Mouse (Mus musculus): ENCODE measurements at regions not wholly inside any gene's neighbourhood (a gene's known extent, or its start where the extent isn't known, plus 50 kb on each side); places are given as distances from the start of the nearest gene placed in this dataset.

GRCm38 (mm10) chr11:113087084-113087483 is 305.1 kb downstream of the Sox9 start:
- no peak overlapping the region for H3K4me3 ChIP-seq (replicated peaks in 1 of 3; ENCODE audit: low read depth in 2 of 3, low read length in 2 of 3, poor library complexity in 1 of 3)
- H3K4me2 ChIP-seq (ENCODE audit: insufficient read depth, low read depth, poor library complexity, severe bottlenecking), result no peak overlapping the region
- no peaks in the 10 kb centered on the region for H3K79me2 ChIP-seq (replicated peaks; ENCODE audit: control insufficient read depth, extremely low read depth, insufficient read depth, poor library complexity, severe bottlenecking)
- in situ Hi-C loops (cut with MboI; ENCODE audit: low pct_ligation_motif_present, low pct_unique_long_range_greater_than_20kb, low sequenced_read_pairs) (no loop called here), dilution Hi-C loops (cut with MboI; ENCODE audit: extremely low pct_ligation_motif_present, extremely low pct_unique_long_range_greater_than_20kb, low sequenced_read_pairs) (no loop called here)
- no peak for DNase-seq (ENCODE audit: extremely low read depth)
- H3K27me3 ChIP-seq (replicated peaks), result no peaks in the 10 kb centered on the region
- TF ChIP-seq MAZ (IDR thresholded peaks at IDR 0.05; ENCODE audit: low read depth, low read length) (no peak), TBP (conservative IDR thresholded peaks at IDR 0.05; ENCODE audit: low read depth, low read length) (no peak), NELFE (IDR thresholded peaks at IDR 0.05; ENCODE audit: low read depth, low read length) (no peak), MAFK (IDR thresholded peaks at IDR 0.05; ENCODE audit: insufficient replicate concordance, low read length) (no peak), RCOR1 (conservative IDR thresholded peaks at IDR 0.05; ENCODE audit: low read depth, low read length) (no peak), SMC3 (IDR thresholded peaks at IDR 0.05; ENCODE audit: low read depth, low read length) (no peak), MYC (IDR thresholded peaks at IDR 0.05; ENCODE audit: low read depth, low read length) (no peak), ZNF384 (IDR thresholded peaks at IDR 0.05; ENCODE audit: low read depth, low read length) (no peak)
- H3K9ac ChIP-seq (ENCODE audit: insufficient read depth, low read depth), result no peak overlapping the region
- H3K4me1 ChIP-seq (ENCODE audit: control insufficient read depth in 1 of 2, insufficient read depth in 2 of 2), result peaks cover 0 to 11% of the 10 kb centered on the region in 2 experiments; a peak in 2 of 4 replicates
- no peaks in the 10 kb centered on the region for H3K9me3 ChIP-seq (replicated peaks; ENCODE audit: low read length)
- H3K36me3 ChIP-seq (replicated peaks in 1 of 2; ENCODE audit: control insufficient read depth in 1 of 2, insufficient read depth in 1 of 2, low read length in 1 of 2), result peaks cover 0 to 3% of the 10 kb centered on the region in 2 experiments
- no peak overlapping the region for H3K27ac ChIP-seq (ENCODE audit: insufficient read depth, low read depth)

GRCm38 (mm10) chr11:113089637-113090351 is 307.8 kb downstream of the Sox9 start:
- no peak overlapping the region for H3K4me3 ChIP-seq (replicated peaks in 1 of 3; ENCODE audit: low read depth in 2 of 3, low read length in 2 of 3, poor library complexity in 1 of 3)
- H3K36me3 ChIP-seq (replicated peaks in 1 of 2; ENCODE audit: control insufficient read depth in 1 of 2, insufficient read depth in 1 of 2, low read length in 1 of 2), result peaks cover 0 to 3% of the 10 kb centered on the region in 2 experiments
- H3K9me3 ChIP-seq (replicated peaks; ENCODE audit: low read length), result no peaks in the 10 kb centered on the region
- H3K27ac ChIP-seq (ENCODE audit: insufficient read depth, low read depth), result no peak overlapping the region
- in situ Hi-C loops (cut with MboI; ENCODE audit: low pct_ligation_motif_present, low pct_unique_long_range_greater_than_20kb, low sequenced_read_pairs) (no loop called here), dilution Hi-C loops (cut with MboI; ENCODE audit: extremely low pct_ligation_motif_present, extremely low pct_unique_long_range_greater_than_20kb, low sequenced_read_pairs) (no loop called here)
- no peak overlapping the region for H3K4me2 ChIP-seq (ENCODE audit: insufficient read depth, low read depth, poor library complexity, severe bottlenecking)
- TF ChIP-seq MAX (IDR thresholded peaks at IDR 0.05; ENCODE audit: low read length) (no peak), ETS1 (conservative IDR thresholded peaks at IDR 0.05; ENCODE audit: low read depth, low read length) (no peak), USF1 (IDR thresholded peaks at IDR 0.05; ENCODE audit: low read depth, low read length) (no peak), SMC3 (IDR thresholded peaks at IDR 0.05; ENCODE audit: low read depth, low read length) (no peak)
- H3K79me2 ChIP-seq (replicated peaks; ENCODE audit: control insufficient read depth, extremely low read depth, insufficient read depth, poor library complexity, severe bottlenecking), result no peaks in the 10 kb centered on the region
- no peak for DNase-seq (ENCODE audit: extremely low read depth)
- no peaks in the 10 kb centered on the region for H3K27me3 ChIP-seq (replicated peaks)
- H3K4me1 ChIP-seq (ENCODE audit: control insufficient read depth in 1 of 2, insufficient read depth in 2 of 2), result no peaks in the 10 kb centered on the region
- H3K9ac ChIP-seq (ENCODE audit: insufficient read depth, low read depth), result no peak overlapping the region

- no peak overlapping the region for H3K9ac ChIP-seq (ENCODE audit: insufficient read depth, low read depth)
- no peaks in the 10 kb centered on the region for H3K79me2 ChIP-seq (replicated peaks; ENCODE audit: control insufficient read depth, extremely low read depth, insufficient read depth, poor library complexity, severe bottlenecking)
- no peak for TF ChIP-seq CHD1 (IDR thresholded peaks at IDR 0.05; ENCODE audit: low read depth, low read length)
- TF ChIP-seq ZNF384 (IDR thresholded peaks at IDR 0.05; ENCODE audit: low read depth, low read length), result no peak
- no peak for TF ChIP-seq MXI1 (IDR thresholded peaks at IDR 0.05; ENCODE audit: low read depth, low read length)
- TF ChIP-seq HCFC1 (IDR thresholded peaks at IDR 0.05; ENCODE audit: low read depth, low read length), result no peak
- TF ChIP-seq ZMIZ1 (IDR thresholded peaks at IDR 0.05; ENCODE audit: low read depth, low read length), result no peak
- TF ChIP-seq SMC3 (IDR thresholded peaks at IDR 0.05; ENCODE audit: low read depth, low read length), result no peak
- TF ChIP-seq MEF2A (IDR thresholded peaks at IDR 0.05; ENCODE audit: borderline replicate concordance, low read depth, low read length), result no peak
- TF ChIP-seq ZC3H11A (IDR thresholded peaks at IDR 0.05; ENCODE audit: low read depth, low read length), result no peak
- TF ChIP-seq GABPA (IDR thresholded peaks at IDR 0.05; ENCODE audit: insufficient replicate concordance, low read depth, low read length), result no peak
- no peak for TF ChIP-seq MYC (IDR thresholded peaks at IDR 0.05; ENCODE audit: low read depth, low read length)
- TF ChIP-seq MAX (IDR thresholded peaks at IDR 0.05; ENCODE audit: low read length), result no peak
- TF ChIP-seq POLR2AphosphoS2 (IDR thresholded peaks at IDR 0.05; ENCODE audit: low read depth, low read length), result no peak
- no peak for TF ChIP-seq ETS1 (conservative IDR thresholded peaks at IDR 0.05; ENCODE audit: low read depth, low read length)
- no peak for TF ChIP-seq CTCF (conservative IDR thresholded peaks at IDR 0.05 in 1 of 2, IDR thresholded peaks at IDR 0.05 in 1 of 2; ENCODE audit: low read depth in 2 of 2, low read length in 2 of 2)
- TF ChIP-seq E2F4 (IDR thresholded peaks at IDR 0.05; ENCODE audit: insufficient replicate concordance, low read depth, low read length), result no peak
- no peak for TF ChIP-seq SIN3A (IDR thresholded peaks at IDR 0.05; ENCODE audit: low read length)
- TF ChIP-seq RCOR1 (conservative IDR thresholded peaks at IDR 0.05; ENCODE audit: low read depth, low read length), result no peak
- TF ChIP-seq UBTF (IDR thresholded peaks at IDR 0.05; ENCODE audit: low read depth, low read length), result no peak
- no peaks in the 10 kb centered on the region for H3K4me1 ChIP-seq (ENCODE audit: control insufficient read depth in 1 of 2, insufficient read depth in 2 of 2)
- dilution Hi-C loops (cut with MboI; ENCODE audit: extremely low pct_ligation_motif_present, extremely low pct_unique_long_range_greater_than_20kb, low sequenced_read_pairs) (no loop called here), in situ Hi-C loops (cut with MboI; ENCODE audit: low pct_ligation_motif_present, low pct_unique_long_range_greater_than_20kb, low sequenced_read_pairs) (no loop called here)
- H3K27ac ChIP-seq (ENCODE audit: insufficient read depth, low read depth), result no peak overlapping the region
- H3K4me2 ChIP-seq (ENCODE audit: insufficient read depth, low read depth, poor library complexity, severe bottlenecking), result no peak overlapping the region
- H3K4me3 ChIP-seq (replicated peaks in 1 of 3; ENCODE audit: low read depth in 2 of 3, low read length in 2 of 3, poor library complexity in 1 of 3), result no peak overlapping the region
- DNase-seq (ENCODE audit: extremely low read depth), result no peak
- no peaks in the 10 kb centered on the region for H3K9me3 ChIP-seq (replicated peaks; ENCODE audit: low read length)
- H3K27me3 ChIP-seq (replicated peaks), result no peaks in the 10 kb centered on the region
- peaks cover 0 to 3% of the 10 kb centered on the region in 2 experiments for H3K36me3 ChIP-seq (replicated peaks in 1 of 2; ENCODE audit: control insufficient read depth in 1 of 2, insufficient read depth in 1 of 2, low read length in 1 of 2)
These were observed 310.0 kb downstream of the Sox9 start for GRCm38 (mm10) chr11:113091901-113092568.
